Mouse (Mus musculus) liver, embryonic 16.5 days (tissue): ENCODE measurements around the gene Ssh1. TPM values are rescaled to one million over a fixed set of nuclear protein-coding genes. Genes with fewer than 3 reads are reported as not detected.

Source experiments
- ATAC-seq: fragments of 200-750 bp; cut with Nextera tagmentation; 2 replicates; pipeline ENCODE4 v1.8.0; 2017; ENCODE audit warnings: low read depth, mild to moderate bottlenecking, moderate number of reproducible peaks, moderate library complexity
- H3K27ac ChIP-seq: fragments of 300-500 bp; sonication (generic); 2 replicates; pipeline ENCODE4 v1.5.1; 2014; ENCODE audit warnings: mild to moderate bottlenecking, low read length
- H3K27me3 ChIP-seq: fragments of 300-500 bp; sonication (generic); 2 replicates; pipeline ENCODE4 v1.6.1; 2014; ENCODE audit warnings: low read depth, low read length, mixed read lengths; ENCODE audit not compliant: control insufficient read depth, insufficient read depth
- H3K36me3 ChIP-seq: fragments of 300-500 bp; sonication (generic); 2 replicates; pipeline ENCODE4 v1.6.1; 2014; ENCODE audit warnings: mild to moderate bottlenecking; ENCODE audit not compliant: control insufficient read depth, insufficient read depth
- H3K4me1 ChIP-seq: fragments of 300-500 bp; sonication (generic); 2 replicates; pipeline ENCODE4 v1.6.1; 2014; ENCODE audit warnings: low read depth, low read length, mixed read lengths; ENCODE audit not compliant: control insufficient read depth
- H3K4me2 ChIP-seq: fragments of 300-500 bp; sonication (generic); 2 replicates; pipeline ENCODE4 v1.6.1; 2014; ENCODE audit warnings: low read depth, low read length, mixed read lengths
- H3K4me3 ChIP-seq: fragments of 300-500 bp; sonication (generic); 2 replicates; pipeline ENCODE4 v1.5.1; 2014; ENCODE audit warnings: low read depth, mild to moderate bottlenecking, low read length
- H3K9ac ChIP-seq: fragments of 300-500 bp; sonication (generic); 2 replicates; pipeline ENCODE4 v1.6.1; 2014; ENCODE audit warnings: low read depth, low read length
- H3K9me3 ChIP-seq: fragments of 300-500 bp; sonication (generic); replicated peaks from 2 replicates; pipeline ENCODE4 v1.6.1; 2016; ENCODE audit warnings: low read length; ENCODE audit not compliant: control insufficient read depth
- WGBS: fragments of 180-500 bp; shearing (Covaris S2); extraction: QIAGEN DNeasy Blood & Tissue Kit; methylation state at CpG from one replicate; pipeline ENCODE4 v1.1.7; 2014; ENCODE audit not compliant: insufficient replicate concordance; 5-methylcytosine and 5-hydroxymethylcytosine counted together
- polyA plus RNA-seq: library from polyadenylated mRNA; unstranded; fragments of >200 nt; fragmentation: Nextera tagmentation; extraction: Ambion mirVana; gene quantifications from 2 replicates; pipeline ENCODE4 v1.2.1, GENCODE M21; 2015

Ssh1 gene
- polyA plus RNA-seq, 1 experiment from 2014 or later: 6.8 TPM

DNA sequence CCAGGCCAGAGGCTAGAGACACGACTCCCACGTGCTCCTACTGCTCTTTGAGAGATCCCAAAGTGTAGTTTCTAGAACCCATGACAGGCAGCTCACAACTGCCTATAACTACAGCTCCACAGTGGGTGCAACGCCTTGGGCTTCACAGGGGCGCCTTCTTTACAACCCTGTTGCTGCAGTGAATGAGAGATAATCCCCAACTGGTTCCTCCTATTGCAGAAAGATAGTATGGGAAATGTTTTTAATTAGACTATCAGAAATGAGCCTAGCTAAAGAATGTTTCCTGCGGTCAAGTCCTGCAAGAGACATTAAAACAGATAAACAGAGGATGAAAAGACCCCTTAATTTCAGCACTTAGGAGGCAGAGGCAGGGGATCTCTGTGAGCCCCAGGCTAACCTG is 90.7 kb downstream of the Ssh1 start:
- Histone ChIP-seq H3K4me2 (no peak overlapping the region), H3K4me3 (no peak overlapping the region), H3K9me3 (no peaks in the 10 kb centered on the region), H3K36me3 (no peaks in the 10 kb centered on the region), H3K9ac (no peak overlapping the region), H3K27me3 (no peaks in the 10 kb centered on the region), H3K27ac (no peak overlapping the region), H3K4me1 (peaks cover 50% of the 10 kb centered on the region)
- no peak for ATAC-seq
- 26% methylated on average over 5 of the region's 5 CpGs for WGBS

GRCm38 (mm10) chr5:113902017-113902416 is 91.7 kb downstream of the Ssh1 start:
- Histone ChIP-seq H3K27me3 (no peaks in the 10 kb centered on the region), H3K4me3 (no peak overlapping the region), H3K4me2 (no peak overlapping the region), H3K9me3 (no peaks in the 10 kb centered on the region), H3K27ac (no peak overlapping the region), H3K4me1 (peaks cover 42% of the 10 kb centered on the region), H3K36me3 (no peaks in the 10 kb centered on the region), H3K9ac (no peak overlapping the region)
- ATAC-seq: peak; percentile 66
- WGBS: 28% methylated on average over 6 of the region's 6 CpGs

DNA sequence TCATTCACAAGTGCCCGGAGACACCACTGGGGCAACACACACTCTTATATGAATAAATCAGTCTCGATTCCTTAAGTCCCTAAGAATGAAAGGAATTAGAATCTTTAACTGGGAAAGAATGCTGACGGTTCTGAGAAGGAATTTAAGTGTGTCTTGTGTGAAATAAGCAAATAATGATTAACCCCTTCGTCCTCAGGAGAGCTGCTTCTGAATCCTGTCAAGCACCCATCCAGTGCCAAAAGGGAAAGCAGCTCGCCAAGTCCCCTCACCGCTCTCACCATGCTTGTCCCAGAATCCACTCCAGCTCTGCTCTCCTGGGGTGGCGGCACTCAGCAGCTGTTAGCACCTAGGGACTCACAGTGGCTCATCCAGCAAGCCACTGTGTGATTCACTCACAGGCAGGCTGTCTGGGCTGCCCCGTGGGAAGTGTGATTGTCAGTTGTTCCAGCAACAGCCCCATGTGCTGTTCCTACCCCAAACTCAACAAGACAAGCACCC is 92.6 kb downstream of the Ssh1 start:
- no peak for ATAC-seq
- no peak overlapping the region for H3K4me2 ChIP-seq
- no peaks in the 10 kb centered on the region for H3K27me3 ChIP-seq
- H3K27ac ChIP-seq: no peak overlapping the region
- 67% methylated on average over 8 of the region's 8 CpGs for WGBS
- no peaks in the 10 kb centered on the region for H3K9me3 ChIP-seq
- H3K4me3 ChIP-seq: no peak overlapping the region
- H3K9ac ChIP-seq: no peak overlapping the region
- H3K4me1 ChIP-seq: peaks cover 34% of the 10 kb centered on the region
- H3K36me3 ChIP-seq: no peaks in the 10 kb centered on the region

- Histone ChIP-seq H3K27me3 (no peaks in the 10 kb centered on the region), H3K36me3 (no peaks in the 10 kb centered on the region), H3K27ac (no peak overlapping the region), H3K9me3 (no peaks in the 10 kb centered on the region), H3K9ac (no peak overlapping the region), H3K4me3 (no peak overlapping the region), H3K4me2 (no peak overlapping the region), H3K4me1 (peaks cover 24% of the 10 kb centered on the region)
- ATAC-seq: no peak
- 47% methylated on average over 12 of the region's 12 CpGs for WGBS
Measured at GRCm38 (mm10) chr5:113899543-113899942, 94.2 kb downstream of the Ssh1 start.

- Histone ChIP-seq H3K9ac (no peak overlapping the region), H3K36me3 (no peaks in the 10 kb centered on the region), H3K9me3 (no peaks in the 10 kb centered on the region), H3K27ac (no peak overlapping the region), H3K27me3 (no peaks in the 10 kb centered on the region), H3K4me2 (no peak overlapping the region), H3K4me3 (no peak overlapping the region), H3K4me1 (peaks cover 4% of the 10 kb centered on the region)
- no peak for ATAC-seq
- WGBS: 70% methylated on average over 7 of the region's 7 CpGs
Measured at GRCm38 (mm10) chr5:113892005-113892404, 101.7 kb downstream of the Ssh1 start.

GRCm38 (mm10) chr5:113890874-113891273 is 102.8 kb downstream of the Ssh1 start:
- no peak for ATAC-seq
- 74% methylated on average over 18 of the region's 18 CpGs for WGBS

GRCm38 (mm10) chr5:113889912-113890311 is 103.8 kb downstream of the Ssh1 start:
- H3K4me2 ChIP-seq: no peak overlapping the region
- no peak overlapping the region for H3K4me3 ChIP-seq
- peaks cover 7% of the 10 kb centered on the region for H3K4me1 ChIP-seq
- no peak for ATAC-seq
- H3K27ac ChIP-seq: no peak overlapping the region
- H3K9me3 ChIP-seq: no peaks in the 10 kb centered on the region
- 55% methylated on average over 4 of the region's 4 CpGs for WGBS
- no peaks in the 10 kb centered on the region for H3K27me3 ChIP-seq
- H3K9ac ChIP-seq: no peak overlapping the region
- H3K36me3 ChIP-seq: no peaks in the 10 kb centered on the region

More at GRCm38 (mm10) chr5:113890874-113891273, 102.8 kb downstream of the Ssh1 start:
- H3K9ac ChIP-seq: no peak overlapping the region
- no peak overlapping the region for H3K27ac ChIP-seq
- H3K36me3 ChIP-seq: no peaks in the 10 kb centered on the region
- peaks cover 4% of the 10 kb centered on the region for H3K4me1 ChIP-seq
- H3K9me3 ChIP-seq: no peaks in the 10 kb centered on the region
- H3K4me3 ChIP-seq: no peak overlapping the region
- no peaks in the 10 kb centered on the region for H3K27me3 ChIP-seq
- no peak overlapping the region for H3K4me2 ChIP-seq

DNA sequence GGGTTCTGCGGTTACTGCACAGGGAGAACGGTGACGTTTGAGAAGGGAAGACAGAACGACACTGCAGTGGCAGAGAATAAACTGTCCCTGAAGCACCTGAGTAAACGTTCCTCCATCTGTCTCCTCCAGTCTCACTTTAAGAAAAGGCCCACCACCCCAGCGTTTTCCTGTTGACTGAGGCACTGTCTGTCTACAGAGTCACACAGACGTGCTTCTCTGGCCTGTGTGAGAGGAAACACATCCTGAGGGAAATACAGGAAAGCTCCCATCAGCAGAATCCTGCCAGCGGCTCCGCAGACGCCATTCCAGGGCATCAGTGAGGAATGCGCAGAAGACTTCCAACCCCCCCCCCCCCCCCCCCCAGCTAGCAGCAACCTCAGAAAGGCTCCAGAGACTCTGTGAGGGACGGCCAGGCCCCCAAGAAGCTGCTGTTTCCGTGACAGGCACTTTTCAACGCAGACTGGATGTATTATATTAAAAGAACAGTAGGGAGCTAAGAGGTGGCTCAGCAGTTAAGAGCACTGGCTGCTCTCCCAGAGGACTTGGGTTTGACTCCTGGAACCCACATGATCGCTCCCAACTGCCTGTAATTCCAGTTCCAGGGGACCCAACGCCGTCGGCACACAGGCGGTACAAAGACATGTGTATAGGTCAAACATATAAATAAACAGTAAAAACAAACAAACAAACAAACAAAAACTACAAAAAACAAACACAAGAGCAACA is 104.3 kb downstream of the Ssh1 start:
- no peaks in the 10 kb centered on the region for H3K27me3 ChIP-seq
- ATAC-seq: peak; percentile 34; the same call in 1 of the 2 replicates
- no peak overlapping the region for H3K9ac ChIP-seq
- no peaks in the 10 kb centered on the region for H3K36me3 ChIP-seq
- no peaks in the 10 kb centered on the region for H3K9me3 ChIP-seq
- H3K27ac ChIP-seq: 0 out of 2 replicates have a peak overlapping the region, but pooled peaks have one; percentile 2
- WGBS: 40% methylated on average over 19 of the region's 19 CpGs
- peaks cover 10% of the 10 kb centered on the region for H3K4me1 ChIP-seq
- H3K4me3 ChIP-seq: no peak overlapping the region
- H3K4me2 ChIP-seq: no peak overlapping the region

DNA sequence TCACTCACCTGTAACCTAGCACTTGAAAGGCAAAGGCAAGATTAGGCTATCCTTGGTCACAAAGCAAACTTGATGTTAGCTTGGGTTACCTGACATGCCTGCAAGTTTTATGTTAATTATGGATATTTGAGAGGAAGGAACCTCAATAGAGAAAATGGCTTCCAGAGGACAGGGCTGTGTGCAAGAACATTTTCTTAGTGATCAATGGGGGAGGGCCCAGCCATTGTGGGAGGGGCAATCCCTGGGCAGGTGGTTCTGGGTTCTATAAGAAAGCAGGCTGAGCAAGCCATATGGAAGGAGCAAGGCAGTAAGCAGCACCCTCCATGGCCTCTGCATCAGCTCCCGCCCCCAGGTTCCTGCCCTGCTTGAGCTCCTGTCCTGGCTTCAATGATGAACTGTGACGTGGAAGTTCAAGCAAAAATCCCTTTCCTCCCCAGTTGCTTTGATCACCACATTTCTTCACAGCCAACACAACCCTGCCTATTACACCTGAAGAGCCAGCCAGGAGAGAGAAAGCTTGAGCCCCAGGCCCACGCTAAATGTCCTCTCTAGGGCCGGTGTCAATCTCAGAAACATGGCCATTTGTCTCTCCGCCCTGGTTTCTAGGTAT is 105.4 kb downstream of the Ssh1 start:
- WGBS: 80% methylated on average over 5 of the region's 5 CpGs
- no peak for ATAC-seq
- H3K27ac ChIP-seq: no peak overlapping the region

More for the DNA sequence above, 105.4 kb downstream of the Ssh1 start:
- no peak overlapping the region for H3K4me3 ChIP-seq
- no peak overlapping the region for H3K4me2 ChIP-seq
- no peaks in the 10 kb centered on the region for H3K9me3 ChIP-seq
- H3K27me3 ChIP-seq: no peaks in the 10 kb centered on the region
- H3K36me3 ChIP-seq: no peaks in the 10 kb centered on the region
- H3K9ac ChIP-seq: no peak overlapping the region
- H3K4me1 ChIP-seq: peaks cover 14% of the 10 kb centered on the region
